Mouse (Mus musculus): ENCODE measurements at regions not wholly inside any gene's neighbourhood (a gene's known extent, or its start where the extent isn't known, plus 50 kb on each side); places are given as distances from the start of the nearest gene placed in this dataset.
"Not testable (repeated sequence)": the region's sequence is repeated elsewhere in the genome, so short reads cannot be mapped to it uniquely, and the experiment has no call there.

GRCm38 (mm10) chr5:45382804-45383203, 67.2 kb downstream of the Qdpr start:
- Histone ChIP-seq H3K27me3 (no peaks in the 10 kb centered on the region), H3K36me3 (no peaks in the 10 kb centered on the region), H3K9me3 (no peaks in the 10 kb centered on the region), H3K9ac (no peak overlapping the region), H3K27ac (replicated peaks) (no peak overlapping the region), H3K4me2 (no peak overlapping the region), H3K4me3 (no peak overlapping the region), H3K4me1 (replicated peaks) (no peaks in the 10 kb centered on the region)
- no peak for ATAC-seq (ENCODE audit: low read depth)
- WGBS = 82% methylated on average over 2 of the region's 2 CpGs

GRCm38 (mm10) chr5:45378486-45378885, 71.5 kb downstream of the Qdpr start:
- no peaks in the 10 kb centered on the region for H3K27me3 ChIP-seq
- WGBS = 6% methylated on average over 2 of the region's 2 CpGs
- no peak overlapping the region for H3K9ac ChIP-seq
- no peak overlapping the region for H3K27ac ChIP-seq (replicated peaks)
- ATAC-seq (ENCODE audit: low read depth) = no peak
- H3K4me2 ChIP-seq = no peak overlapping the region
- no peaks in the 10 kb centered on the region for H3K9me3 ChIP-seq
- H3K4me1 ChIP-seq (replicated peaks) = no peaks in the 10 kb centered on the region
- H3K36me3 ChIP-seq = no peaks in the 10 kb centered on the region
- no peak overlapping the region for H3K4me3 ChIP-seq

GRCm38 (mm10) chr5:45373069-45373468, 77.0 kb downstream of the Qdpr start:
- no peaks in the 10 kb centered on the region for H3K27me3 ChIP-seq
- H3K27ac ChIP-seq (replicated peaks) = no peak overlapping the region
- H3K9ac ChIP-seq = no peak overlapping the region
- H3K36me3 ChIP-seq = no peaks in the 10 kb centered on the region
- no peaks in the 10 kb centered on the region for H3K9me3 ChIP-seq
- ATAC-seq (ENCODE audit: low read depth) = no peak
- no peak overlapping the region for H3K4me2 ChIP-seq
- no peak overlapping the region for H3K4me3 ChIP-seq
- 81% methylated on average over 2 of the region's 2 CpGs for WGBS
- no peaks in the 10 kb centered on the region for H3K4me1 ChIP-seq (replicated peaks)

- no peak overlapping the region for H3K27ac ChIP-seq (replicated peaks)
- H3K4me3 ChIP-seq = no peak overlapping the region
- no peaks in the 10 kb centered on the region for H3K36me3 ChIP-seq
- H3K9me3 ChIP-seq = no peaks in the 10 kb centered on the region
- 48% methylated on average over 6 of the region's 6 CpGs for WGBS
- H3K4me2 ChIP-seq = no peak overlapping the region
- no peak overlapping the region for H3K9ac ChIP-seq
- no peaks in the 10 kb centered on the region for H3K27me3 ChIP-seq
- ATAC-seq (ENCODE audit: low read depth) = no peak
- no peaks in the 10 kb centered on the region for H3K4me1 ChIP-seq (replicated peaks)
These were observed 81.6 kb downstream of the Qdpr start for GRCm38 (mm10) chr5:45368451-45368850.

GRCm38 (mm10) chr5:45360189-45360588, 89.8 kb downstream of the Qdpr start:
- no peaks in the 10 kb centered on the region for H3K4me1 ChIP-seq (replicated peaks)
- no peaks in the 10 kb centered on the region for H3K36me3 ChIP-seq
- H3K9ac ChIP-seq = no peak overlapping the region
- H3K4me2 ChIP-seq = no peak overlapping the region
- H3K4me3 ChIP-seq = no peak overlapping the region
- no peaks in the 10 kb centered on the region for H3K9me3 ChIP-seq
- no peak overlapping the region for H3K27ac ChIP-seq (replicated peaks)
- no peaks in the 10 kb centered on the region for H3K27me3 ChIP-seq
- no peak for ATAC-seq (ENCODE audit: low read depth)

- no peaks in the 10 kb centered on the region for H3K9me3 ChIP-seq
- 89% methylated on average over 3 of the region's 3 CpGs for WGBS
- H3K4me3 ChIP-seq = no peak overlapping the region
- no peak for ATAC-seq (ENCODE audit: low read depth)
- no peaks in the 10 kb centered on the region for H3K27me3 ChIP-seq
- H3K4me1 ChIP-seq (replicated peaks) = no peaks in the 10 kb centered on the region
- H3K9ac ChIP-seq = no peak overlapping the region
- no peak overlapping the region for H3K27ac ChIP-seq (replicated peaks)
- no peak overlapping the region for H3K4me2 ChIP-seq
- H3K36me3 ChIP-seq = no peaks in the 10 kb centered on the region
These were observed 109.6 kb downstream of the Qdpr start for GRCm38 (mm10) chr5:45340411-45340810.

GRCm38 (mm10) chr5:45336801-45337200, 113.2 kb downstream of the Qdpr start:
- Histone ChIP-seq H3K27ac (replicated peaks) (no peak overlapping the region), H3K9ac (no peak overlapping the region), H3K27me3 (no peaks in the 10 kb centered on the region), H3K36me3 (no peaks in the 10 kb centered on the region), H3K4me1 (replicated peaks) (no peaks in the 10 kb centered on the region), H3K4me2 (no peak overlapping the region), H3K9me3 (no peaks in the 10 kb centered on the region), H3K4me3 (no peak overlapping the region)
- no peak for ATAC-seq (ENCODE audit: low read depth)
- 64% methylated on average over 2 of the region's 2 CpGs for WGBS

- H3K36me3 ChIP-seq; H3K4me2 ChIP-seq; ATAC-seq (ENCODE audit: low read depth); H3K9ac ChIP-seq; H3K4me1 ChIP-seq (replicated peaks); H3K4me3 ChIP-seq; H3K9me3 ChIP-seq; H3K27me3 ChIP-seq; H3K27ac ChIP-seq (replicated peaks): not testable (repeated sequence)
- 64% methylated on average over 2 of the region's 2 CpGs for WGBS
These were observed 125.6 kb downstream of the Qdpr start for GRCm38 (mm10) chr5:45324468-45324867.

- H3K4me2 ChIP-seq = no peak overlapping the region
- WGBS = 76% methylated on average over 4 of the region's 4 CpGs
- no peaks in the 10 kb centered on the region for H3K27me3 ChIP-seq
- no peaks in the 10 kb centered on the region for H3K9me3 ChIP-seq
- H3K4me1 ChIP-seq (replicated peaks) = no peaks in the 10 kb centered on the region
- H3K36me3 ChIP-seq = no peaks in the 10 kb centered on the region
- no peak overlapping the region for H3K27ac ChIP-seq (replicated peaks)
- H3K9ac ChIP-seq = no peak overlapping the region
- ATAC-seq (ENCODE audit: low read depth) = no peak
- H3K4me3 ChIP-seq = no peak overlapping the region
These were observed 126.5 kb downstream of the Qdpr start for GRCm38 (mm10) chr5:45323500-45323899.

- Histone ChIP-seq H3K4me3 (no peak overlapping the region), H3K27ac (replicated peaks) (no peak overlapping the region), H3K27me3 (no peaks in the 10 kb centered on the region), H3K4me2 (no peak overlapping the region), H3K36me3 (no peaks in the 10 kb centered on the region), H3K9me3 (no peaks in the 10 kb centered on the region), H3K4me1 (replicated peaks) (no peaks in the 10 kb centered on the region), H3K9ac (no peak overlapping the region)
- 81% methylated on average over 2 of the region's 2 CpGs for WGBS
- no peak for ATAC-seq (ENCODE audit: low read depth)
These were observed 132.0 kb downstream of the Qdpr start for GRCm38 (mm10) chr5:45318026-45318425.

GRCm38 (mm10) chr5:45301120-45301519, 148.9 kb downstream of the Qdpr start:
- Histone ChIP-seq H3K4me3 (no peak overlapping the region), H3K27me3 (no peaks in the 10 kb centered on the region), H3K4me2 (no peak overlapping the region), H3K27ac (replicated peaks) (no peak overlapping the region), H3K9me3 (no peaks in the 10 kb centered on the region), H3K9ac (no peak overlapping the region), H3K36me3 (no peaks in the 10 kb centered on the region), H3K4me1 (replicated peaks) (no peaks in the 10 kb centered on the region)
- no peak for ATAC-seq (ENCODE audit: low read depth)
- WGBS = 88% methylated on average over 1 of the region's 1 CpGs

GRCm38 (mm10) chr5:45298872-45299271, 151.2 kb downstream of the Qdpr start:
- no peak for ATAC-seq (ENCODE audit: low read depth)
- no peak overlapping the region for H3K4me3 ChIP-seq
- 77% methylated on average over 2 of the region's 2 CpGs for WGBS
- no peaks in the 10 kb centered on the region for H3K4me1 ChIP-seq (replicated peaks)
- no peak overlapping the region for H3K27ac ChIP-seq (replicated peaks)
- H3K4me2 ChIP-seq = no peak overlapping the region
- H3K27me3 ChIP-seq = no peaks in the 10 kb centered on the region
- H3K9me3 ChIP-seq = no peaks in the 10 kb centered on the region
- no peaks in the 10 kb centered on the region for H3K36me3 ChIP-seq
- no peak overlapping the region for H3K9ac ChIP-seq

GRCm38 (mm10) chr5:45295134-45295533, 154.9 kb downstream of the Qdpr start:
- no peaks in the 10 kb centered on the region for H3K27me3 ChIP-seq
- H3K4me3 ChIP-seq = no peak overlapping the region
- H3K36me3 ChIP-seq = no peaks in the 10 kb centered on the region
- H3K9ac ChIP-seq = no peak overlapping the region
- no peaks in the 10 kb centered on the region for H3K4me1 ChIP-seq (replicated peaks)
- H3K27ac ChIP-seq (replicated peaks) = no peak overlapping the region
- no peak overlapping the region for H3K4me2 ChIP-seq
- 67% methylated on average over 4 of the region's 4 CpGs for WGBS
- H3K9me3 ChIP-seq = no peaks in the 10 kb centered on the region
- no peak for ATAC-seq (ENCODE audit: low read depth)
